In genomic region chr9:114015724-114016123, GRCm38 (mm10) we compare ENCODE assay signal across 9 mouse cellular contexts. TPM values are rescaled to one million over a fixed set of nuclear protein-coding genes. Genes with fewer than 3 reads are reported as not detected.
DNase-seq lines count a peak whose midpoint lies in the region; ATAC-seq and TF ChIP-seq lines count a peak whose summit lies in the region.
"Had no signal": no experiment of that assay in that cellular context is flagged by ENCODE, and none has a peak within 500 bp of the region (broad histone marks: within the 10 kb centered on the region; RNA-seq: fewer than 3 reads in every experiment).

No protein-coding gene starts in this region.

- WGBS in liver, adult 2 months: 80% methylated on average over 4 of the region's 4 CpGs
- WGBS in liver, embryonic 12.5 days (ENCODE audit: insufficient replicate concordance): 75% methylated on average over 4 of the region's 4 CpGs
- WGBS in forebrain, embryonic 14.5 days: 89% methylated on average over 4 of the region's 4 CpGs

- no peaks in the 10 kb centered on the region for H3K36me3 ChIP-seq in liver, adult 2 months (ENCODE audit: control insufficient read depth, insufficient read depth, low read length)
- H3K36me3 ChIP-seq in liver, embryonic 12.5 days: no peaks in the 10 kb centered on the region
- no peaks in the 10 kb centered on the region for H3K36me3 ChIP-seq in E14TG2a.4 (ENCODE audit: insufficient read depth, low read length)
- H3K36me3 ChIP-seq in forebrain, embryonic 14.5 days (ENCODE audit: control insufficient read depth, insufficient read depth, low read length): no peaks in the 10 kb centered on the region
- H3K36me3 ChIP-seq: limb, embryonic 15.5 days had no signal

- DNase-seq in liver, adult 2 months (ENCODE audit: extremely low read depth, low read depth, low spot score): peak; percentile 13
- no peak for DNase-seq in Patski (ENCODE audit: low read depth, low spot score)
- DNase-seq in forebrain, embryonic 14.5 days (ENCODE audit: low spot score): no peak
- no peak for DNase-seq in cerebellum, postnatal 4 days (ENCODE audit: low spot score in 2 of 2)

- H3K4me3 ChIP-seq in liver, adult 2 months (ENCODE audit: insufficient read depth, low read depth, low read length): no peak overlapping the region
- H3K4me3 ChIP-seq in liver, embryonic 12.5 days: no peak overlapping the region
- H3K4me3 ChIP-seq in E14TG2a.4 (replicated peaks; ENCODE audit: low read length): no peak overlapping the region
- no peak overlapping the region for H3K4me3 ChIP-seq in forebrain, embryonic 14.5 days (ENCODE audit: low read depth, low read length)
- H3K4me3 ChIP-seq: erythroblast, embryonic 14.5 days; limb, embryonic 15.5 days had no signal

- H3K9me3 ChIP-seq in liver, embryonic 12.5 days (replicated peaks): peaks cover 5% of the 10 kb centered on the region
- H3K9me3 ChIP-seq in E14TG2a.4 (ENCODE audit: low read length): peaks cover 4% of the 10 kb centered on the region; the same call in 1 of the 2 replicates
- no peaks in the 10 kb centered on the region for H3K9me3 ChIP-seq in forebrain, embryonic 14.5 days (replicated peaks; ENCODE audit: control insufficient read depth, low read length)
- H3K9me3 ChIP-seq: limb, embryonic 15.5 days had no signal

- no peak for TF ChIP-seq POLR2A in liver, adult 2 months (IDR thresholded peaks at IDR 0.05; ENCODE audit: extremely low read depth, insufficient read depth, low read length)

- in situ Hi-C loops in Patski (cut with MboI; ENCODE audit: low pct_unique_long_range_greater_than_20kb): no loop called here

- no peak overlapping the region for H3K27ac ChIP-seq in liver, adult 2 months (replicated peaks; ENCODE audit: insufficient read depth, low read depth, low read length)
- no peak overlapping the region for H3K27ac ChIP-seq in liver, embryonic 12.5 days
- no peak overlapping the region for H3K27ac ChIP-seq in forebrain, embryonic 14.5 days (ENCODE audit: low read depth, low read length)
- H3K27ac ChIP-seq: limb, embryonic 15.5 days had no signal

- ATAC-seq in liver, embryonic 12.5 days: no peak
- no peak for ATAC-seq in Patski
- peak; percentile 62 for ATAC-seq in megakaryocyte-erythroid progenitor cell, adult 5-6 weeks (replicated peaks; ENCODE audit: low FRiP score, low TSS enrichment, poor library complexity, severe bottlenecking)
- no peak for ATAC-seq in forebrain, embryonic 14.5 days

- H3K4me2 ChIP-seq in liver, embryonic 12.5 days: no peak overlapping the region
- H3K4me2 ChIP-seq in forebrain, embryonic 14.5 days (ENCODE audit: low read length): no peak overlapping the region
- H3K4me2 ChIP-seq: limb, embryonic 15.5 days had no signal

- no peak overlapping the region for H3K9ac ChIP-seq in liver, adult 2 months (ENCODE audit: low read depth, low read length)
- H3K9ac ChIP-seq in liver, embryonic 12.5 days: no peak overlapping the region
- H3K9ac ChIP-seq in forebrain, embryonic 14.5 days (ENCODE audit: low read length): no peak overlapping the region
- H3K9ac ChIP-seq: limb, embryonic 15.5 days had no signal

- POLR2A ChIA-PET in Patski (lab: Charles Lee): no interaction called here

- H3K79me2 ChIP-seq in liver, adult 2 months (ENCODE audit: control insufficient read depth, insufficient read depth, low read length): no peaks in the 10 kb centered on the region

- CTCF ChIA-PET in Patski (lab: Charles Lee): interaction anchor here (1.3 kb wide), 1 partner anchor 14 kb away, joined by 3 read pairs; no protein-coding TSS in a partner anchor

- H3K4me1 ChIP-seq in liver, adult 2 months (ENCODE audit: control insufficient read depth, insufficient read depth, low read length): no peaks in the 10 kb centered on the region
- H3K4me1 ChIP-seq in liver, embryonic 12.5 days: peaks cover 20% of the 10 kb centered on the region
- peaks cover 23% of the 10 kb centered on the region for H3K4me1 ChIP-seq in E14TG2a.4 (replicated peaks; ENCODE audit: low read depth, low read length)
- H3K4me1 ChIP-seq in forebrain, embryonic 14.5 days (ENCODE audit: control insufficient read depth, insufficient read depth, low read length): no peaks in the 10 kb centered on the region
- H3K4me1 ChIP-seq: limb, embryonic 15.5 days had no signal

- peak; percentile 61 for TF ChIP-seq CTCF in liver, adult 2 months (IDR thresholded peaks at IDR 0.05; ENCODE audit: low read depth, low read length)
- TF ChIP-seq CTCF in E14TG2a.4 (conservative IDR thresholded peaks at IDR 0.05; ENCODE audit: low read length) (peak; percentile 81), Patski (IDR thresholded peaks at IDR 0.05) (peak; percentile 63)

- H3K27me3 ChIP-seq in liver, adult 2 months (ENCODE audit: control insufficient read depth, insufficient read depth, low read length): no peaks in the 10 kb centered on the region
- H3K27me3 ChIP-seq in liver, embryonic 12.5 days (replicated peaks): no peaks in the 10 kb centered on the region
- H3K27me3 ChIP-seq in E14TG2a.4 (ENCODE audit: insufficient read depth, low read length) (no peaks in the 10 kb centered on the region), Patski (no peaks in the 10 kb centered on the region)
- no peaks in the 10 kb centered on the region for H3K27me3 ChIP-seq in forebrain, embryonic 14.5 days (replicated peaks; ENCODE audit: control insufficient read depth, insufficient read depth, low read length)
- H3K27me3 ChIP-seq: limb, embryonic 15.5 days had no signal

RNA-seq across cellular contexts. Expression of gene Fbxl2, which starts 30.3 kb away (rescaled TPM):
- total RNA-seq in liver, adult 2 months (2014; rRNA removed): 0.20 TPM in 1 of 2 replicates, not detected in the other
- polyA plus RNA-seq in liver, adult 2 months (2012; rRNA removed): 0.09 and 0.34 TPM in 2 replicates
- 1.1 and 1.3 TPM in 2 replicates for polyA plus RNA-seq in liver, embryonic 12.5 days (2016; fragmentation: Nextera tagmentation; extraction: Ambion mirVana)
- polyA plus RNA-seq in Patski (2021): 13.0 TPM
- 2.6 and 4.0 TPM in 2 replicates for total RNA-seq in megakaryocyte-erythroid progenitor cell, adult 5-6 weeks (2014; fragmentation: Nextera tagmentation)
- 1.3 and 1.8 TPM in 2 replicates for total RNA-seq in megakaryocyte-erythroid progenitor cell, adult 5-6 weeks (2017)
- polyA plus RNA-seq in forebrain, embryonic 14.5 days (2014; fragmentation: Nextera tagmentation; extraction: Ambion mirVana): 22.0 and 23.7 TPM in 2 replicates
- polyA plus RNA-seq: erythroblast, embryonic 14.5 days had no signal

RNA-seq across cellular contexts. Expression of gene Susd5, which starts 41.2 kb away (rescaled TPM):
- not detected in 2 replicates for total RNA-seq in liver, adult 2 months (2014; rRNA removed)
- polyA plus RNA-seq in liver, adult 2 months (2012; rRNA removed): not detected in 2 replicates
- 0.05 TPM in 1 of 2 replicates, not detected in the other for polyA plus RNA-seq in liver, embryonic 12.5 days (2016; fragmentation: Nextera tagmentation; extraction: Ambion mirVana)
- not detected for polyA plus RNA-seq in Patski (2021)
- not detected in 2 replicates for total RNA-seq in megakaryocyte-erythroid progenitor cell, adult 5-6 weeks (2014; fragmentation: Nextera tagmentation)
- total RNA-seq in megakaryocyte-erythroid progenitor cell, adult 5-6 weeks (2017): not detected in 2 replicates
- polyA plus RNA-seq in forebrain, embryonic 14.5 days (2014; fragmentation: Nextera tagmentation; extraction: Ambion mirVana): 0.05 TPM in 1 of 2 replicates, not detected in the other
- polyA plus RNA-seq: erythroblast, embryonic 14.5 days had no signal
